15 mouse cellular contexts compared by ENCODE assay signal in the genomic region with DNA sequence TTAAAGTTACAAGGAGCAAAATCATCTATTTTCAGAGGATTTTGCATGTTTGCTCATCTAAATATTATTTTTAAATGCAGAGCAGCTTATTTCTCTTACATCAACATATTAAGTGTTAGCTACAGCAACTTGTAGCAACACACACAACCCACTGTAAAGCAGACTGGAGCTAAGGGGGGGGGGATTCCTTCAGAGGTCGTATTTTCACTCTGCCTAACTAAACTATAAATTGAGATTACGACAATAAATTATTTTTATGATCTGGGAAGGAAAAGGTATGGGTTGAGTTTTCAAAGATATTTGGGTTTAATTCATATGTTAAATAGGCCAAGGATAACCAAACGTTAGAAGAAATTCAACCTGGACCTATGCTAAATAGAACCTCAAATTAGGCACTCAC.
"Had no signal": no experiment of that assay in that cellular context is flagged by ENCODE, and none has a peak within 500 bp of the region (broad histone marks: within the 10 kb centered on the region; RNA-seq: fewer than 3 reads in every experiment).

No protein-coding gene starts in this region.

- H3K27ac ChIP-seq: limb, embryonic 12.5 days; limb, embryonic 15.5 days; liver, embryonic 14.5 days; macrophage; midbrain, embryonic 13.5 days had no signal

- ATAC-seq: intestine, postnatal 0 days; liver, postnatal 0 days; lung, postnatal 0 days; midbrain, embryonic 13.5 days; midbrain, embryonic 16.5 days had no signal

- H3K9ac ChIP-seq: limb, embryonic 12.5 days; limb, embryonic 15.5 days; liver, embryonic 14.5 days; liver, postnatal 0 days; lung, embryonic 14.5 days; midbrain, embryonic 13.5 days had no signal

- H3K4me3 ChIP-seq: limb, embryonic 12.5 days; limb, embryonic 15.5 days; midbrain, embryonic 13.5 days had no signal

- H3K4me2 ChIP-seq: limb, embryonic 15.5 days; liver, embryonic 11.5 days; lung, embryonic 14.5 days; midbrain, embryonic 13.5 days had no signal

- H3K36me3 ChIP-seq: limb, embryonic 12.5 days; limb, embryonic 15.5 days; midbrain, embryonic 13.5 days had no signal

- DNase-seq: kidney, postnatal 36 days; left cerebral cortex, postnatal 4 days; liver, postnatal 0 days; thymus, adult 18-20 months; thymus, postnatal 36 days had no signal

- H3K27me3 ChIP-seq: limb, embryonic 15.5 days had no signal

- H3K9me3 ChIP-seq: limb, embryonic 12.5 days; limb, embryonic 15.5 days; midbrain, embryonic 13.5 days had no signal
